Mouse (Mus musculus): Measurements from ENCODE around the gene Gm20458.
A peak's percentile ranks its signal among the peaks of the same experiment; 100 is the strongest.

Gm20458 gene

GRCm38 (mm10) chr2:164460745-164461551 lies at the start of gene Gm20458:
Gene Gm20458, plus strand, starts transcription at chr2:164460967.
- DNase-seq, result peak; percentile 97

- DNase-seq, result no peak
These were observed 46.6 kb upstream of the Gm20458 start for GRCm38 (mm10) chr2:164414167-164414566.

GRCm38 (mm10) chr2:164414581-164414980 lies 46.2 kb upstream of the Gm20458 start:
- DNase-seq, result no peak

- DNase-seq, result peak; percentile 59 to 63
These were observed 43.6 kb upstream of the Gm20458 start for GRCm38 (mm10) chr2:164417198-164417597.

GRCm38 (mm10) chr2:164418308-164418875 lies 42.4 kb upstream of the Gm20458 start:
- DNase-seq, result no peak

GRCm38 (mm10) chr2:164419489-164419888 lies 41.3 kb upstream of the Gm20458 start:
- DNase-seq, result no peak

- no peak for DNase-seq
These were observed 39.5 kb upstream of the Gm20458 start for GRCm38 (mm10) chr2:164421306-164421705.

- DNase-seq, result no peak
These were observed 38.8 kb upstream of the Gm20458 start for GRCm38 (mm10) chr2:164421979-164422378.

GRCm38 (mm10) chr2:164422675-164423393 lies 37.9 kb upstream of the Gm20458 start:
- DNase-seq, result no peak

GRCm38 (mm10) chr2:164423464-164423863 lies 37.3 kb upstream of the Gm20458 start:
- DNase-seq, result no peak

GRCm38 (mm10) chr2:164424406-164424805 lies 36.4 kb upstream of the Gm20458 start:
- DNase-seq, result no peak

GRCm38 (mm10) chr2:164425401-164425800 lies 35.4 kb upstream of the Gm20458 start:
- DNase-seq, result peak; percentile 73 to 83

GRCm38 (mm10) chr2:164426121-164426520 lies 34.6 kb upstream of the Gm20458 start:
- no peak for DNase-seq

- DNase-seq, result no peak
These were observed 33.8 kb upstream of the Gm20458 start for GRCm38 (mm10) chr2:164426952-164427351.

GRCm38 (mm10) chr2:164428451-164428850 lies 32.3 kb upstream of the Gm20458 start:
- DNase-seq, result no peak

- no peak for DNase-seq
These were observed 30.7 kb upstream of the Gm20458 start for GRCm38 (mm10) chr2:164429881-164430615.

- no peak for DNase-seq
These were observed 30.1 kb upstream of the Gm20458 start for GRCm38 (mm10) chr2:164430697-164431096.

- peak in 1 of 2 experiments; percentile 36 for DNase-seq
These were observed 28.9 kb upstream of the Gm20458 start for GRCm38 (mm10) chr2:164431676-164432465.

GRCm38 (mm10) chr2:164432541-164433191 lies 28.1 kb upstream of the Gm20458 start:
- DNase-seq, result no peak

- no peak for DNase-seq
These were observed 27.4 kb upstream of the Gm20458 start for GRCm38 (mm10) chr2:164433278-164433895.

- DNase-seq, result no peak
These were observed 26.1 kb upstream of the Gm20458 start for GRCm38 (mm10) chr2:164434681-164435080.

Data from cerebellum, postnatal 10 days (tissue).